Mouse (Mus musculus) CH12.LX (cell line): ENCODE measurements around the gene Ahr. TPM values are rescaled to one million over a fixed set of nuclear protein-coding genes. Genes with fewer than 3 reads are reported as not detected.

ENCODE experiments used
- DNase-seq: peaks from one replicate; pipeline ENCODE4 v3.0.0-alpha.2; 2013; ENCODE audit errors: extremely low read depth
- H3K27ac ChIP-seq: 2 replicates; pipeline ENCODE4 v1.5.1; 2012; ENCODE audit warnings: low read depth, mild to moderate bottlenecking, control low read depth, moderate library complexity; ENCODE audit not compliant: insufficient read depth
- H3K27me3 ChIP-seq: replicated peaks from 2 replicates; pipeline ENCODE3; 2012; ENCODE audit warnings: inconsistent platforms
- H3K36me3 ChIP-seq, 2 experiments: replicated peaks in 1 of 2; 2 replicates each; pipeline versions ENCODE3 to v1.6.1; 2012; ENCODE audit warnings: inconsistent platforms in 1 of 2, low read length in 1 of 2, mild to moderate bottlenecking in 1 of 2, mixed read lengths in 1 of 2, moderate library complexity in 1 of 2; ENCODE audit not compliant: control insufficient read depth in 1 of 2, insufficient read depth in 1 of 2
- H3K4me1 ChIP-seq, 2 experiments: 2 replicates each; pipeline ENCODE4 v1.6.1; 2012; ENCODE audit warnings: inconsistent platforms in 1 of 2, moderate library complexity in 1 of 2; ENCODE audit not compliant: insufficient read depth in 2 of 2, control insufficient read depth in 1 of 2
- H3K4me2 ChIP-seq: 2 replicates; pipeline ENCODE4 v1.6.1; 2012; ENCODE audit warnings: low read depth, mild to moderate bottlenecking, control low read depth; ENCODE audit not compliant: poor library complexity, insufficient read depth, severe bottlenecking
- H3K4me3 ChIP-seq, 3 experiments: fragments of 150-350 bp in 1 of 3; sonication (generic) in 1 of 3; replicated peaks in 1 of 3; 2 replicates each; pipeline versions ENCODE3 to v1.5.1; 2011 to 2012; ENCODE audit warnings: low read depth in 2 of 3, low read length in 2 of 3, mild to moderate bottlenecking in 2 of 3, moderate library complexity in 2 of 3, control low read depth in 1 of 3, improper control_type of control experiment in 1 of 3, inconsistent platforms in 1 of 3, mixed read lengths in 1 of 3; ENCODE audit not compliant: poor library complexity in 1 of 3
- H3K79me2 ChIP-seq: replicated peaks from 2 replicates; pipeline ENCODE4 v1.6.1; 2012; ENCODE audit warnings: mild to moderate bottlenecking, moderate library complexity; ENCODE audit not compliant: control insufficient read depth, poor library complexity, insufficient read depth, severe bottlenecking; ENCODE audit errors: extremely low read depth
- H3K9ac ChIP-seq: 2 replicates; pipeline ENCODE4 v1.6.1; 2012; ENCODE audit warnings: low read depth, mild to moderate bottlenecking, control low read depth, moderate library complexity; ENCODE audit not compliant: insufficient read depth
- H3K9me3 ChIP-seq: replicated peaks from 2 replicates; pipeline ENCODE3; 2012; ENCODE audit warnings: low read length, inconsistent platforms, mixed read lengths
- BHLHE40 ChIP-seq: IDR thresholded peaks from 2 replicates; pipeline ENCODE4 v1.6.1; 2011; ENCODE audit warnings: mild to moderate bottlenecking, low read depth, low read length, improper control_type of control experiment
- CHD1 ChIP-seq: IDR thresholded peaks from 2 replicates; pipeline ENCODE4 v1.6.1; 2012; ENCODE audit warnings: low read depth, low read length, improper control_type of control experiment, inconsistent platforms
- E2F4 ChIP-seq: IDR thresholded peaks from 2 replicates; pipeline ENCODE4 v1.6.1; 2011; ENCODE audit warnings: low read depth, low read length, improper control_type of control experiment; ENCODE audit not compliant: insufficient replicate concordance
- GABPA ChIP-seq: IDR thresholded peaks from 2 replicates; pipeline ENCODE4 v1.6.1; 2012; ENCODE audit warnings: low read depth, low read length, improper control_type of control experiment, inconsistent platforms; ENCODE audit not compliant: insufficient replicate concordance
- JUN ChIP-seq: IDR thresholded peaks from 2 replicates; pipeline ENCODE4 v1.6.1; 2011; ENCODE audit warnings: low read depth, mild to moderate bottlenecking, low read length, improper control_type of control experiment, moderate library complexity; ENCODE audit not compliant: insufficient read depth
- JUND ChIP-seq: conservative IDR thresholded peaks from 2 replicates; pipeline ENCODE4 v1.6.1; 2011; ENCODE audit warnings: low read depth, low read length, improper control_type of control experiment
- MEF2A ChIP-seq: IDR thresholded peaks from 2 replicates; pipeline ENCODE4 v1.6.1; 2014; ENCODE audit warnings: low read depth, mild to moderate bottlenecking, inconsistent platforms, low read length, improper control_type of control experiment, borderline replicate concordance
- MXI1 ChIP-seq: IDR thresholded peaks from 2 replicates; pipeline ENCODE4 v1.6.1; 2011; ENCODE audit warnings: mild to moderate bottlenecking, low read depth, low read length, improper control_type of control experiment
- NRF1 ChIP-seq: IDR thresholded peaks from 2 replicates; pipeline ENCODE4 v1.6.1; 2014; ENCODE audit warnings: low read depth, mild to moderate bottlenecking, inconsistent platforms, low read length, improper control_type of control experiment, moderate library complexity
- PAX5 ChIP-seq: IDR thresholded peaks from 2 replicates; pipeline ENCODE4 v1.6.1; 2012; ENCODE audit warnings: low read length, inconsistent platforms, mixed read lengths
- POLR2AphosphoS2 ChIP-seq: IDR thresholded peaks from 2 replicates; pipeline ENCODE4 v1.6.1; 2011; ENCODE audit warnings: low read depth, low read length, improper control_type of control experiment
- RCOR1 ChIP-seq: conservative IDR thresholded peaks from 2 replicates; pipeline ENCODE4 v1.6.1; 2012; ENCODE audit warnings: low read depth, mild to moderate bottlenecking, inconsistent platforms, low read length, improper control_type of control experiment
- SIN3A ChIP-seq: IDR thresholded peaks from 2 replicates; pipeline ENCODE4 v1.6.1; 2012; ENCODE audit warnings: low read length, improper control_type of control experiment, inconsistent platforms
- TBP ChIP-seq: conservative IDR thresholded peaks from 2 replicates; pipeline ENCODE4 v1.6.1; 2011; ENCODE audit warnings: low read depth, low read length, improper control_type of control experiment
- UBTF ChIP-seq: IDR thresholded peaks from 2 replicates; pipeline ENCODE4 v1.6.1; 2012; ENCODE audit warnings: low read depth, mild to moderate bottlenecking, inconsistent platforms, low read length, improper control_type of control experiment, moderate library complexity
- ZC3H11A ChIP-seq: IDR thresholded peaks from 2 replicates; pipeline ENCODE4 v1.6.1; 2012; ENCODE audit warnings: low read depth, mild to moderate bottlenecking, inconsistent platforms, low read length, improper control_type of control experiment
- ZKSCAN1 ChIP-seq: IDR thresholded peaks from 2 replicates; pipeline ENCODE4 v1.6.1; 2012; ENCODE audit warnings: low read depth, inconsistent platforms, low read length, improper control_type of control experiment, borderline replicate concordance
- dilution Hi-C: fragments of 300-500 bp; cut with MboI; formaldehyde crosslinking; loops from 2 replicates; pipeline ENCODE4 v1.14.3; 2020; ENCODE audit warnings: low sequenced_read_pairs; ENCODE audit not compliant: extremely low pct_unique_long_range_greater_than_20kb, extremely low pct_ligation_motif_present
- in situ Hi-C: fragments of 300-500 bp; cut with MboI; formaldehyde crosslinking; loops from 3 replicates; pipeline ENCODE4 v1.14.3; 2019; ENCODE audit warnings: low sequenced_read_pairs, low pct_ligation_motif_present, low pct_unique_long_range_greater_than_20kb, mixed read lengths
- polyA plus RNA-seq: library from polyadenylated mRNA; unstranded; fragments of >175 nt; gene quantifications from 2 replicates; pipeline ENCODE4 v1.2.1, GENCODE M21; 2012; ENCODE audit warnings: low read depth; ENCODE audit not compliant: insufficient read length
- total RNA-seq, 2 experiments: library from RNA; depleted of rRNA; stranded (reverse); fragments of 300-350 nt in 1 of 2; fragments of >200 nt in 1 of 2; gene quantifications; 2 replicates each; pipeline ENCODE4 v1.2.3; 2012 to 2014

The Ahr gene
- total and polyA plus RNA-seq, 3 experiments: 4.9 to 8.2 (median 7.1) TPM

GRCm38 (mm10) chr12:35522585-35523103 lies 12.2 kb downstream of the Ahr start:
- no peak for TF ChIP-seq BHLHE40
- TF ChIP-seq MEF2A: no peak
- no peak for TF ChIP-seq E2F4
- TF ChIP-seq ZC3H11A: no peak
- TF ChIP-seq JUN: no peak
- TF ChIP-seq JUND: no peak
- TF ChIP-seq NRF1: no peak
- TF ChIP-seq TBP: no peak
- H3K4me3 ChIP-seq: no peak overlapping the region
- in situ Hi-C loops: no loop called here
- no peaks in the 10 kb centered on the region for H3K9me3 ChIP-seq
- peaks cover 3% of the 10 kb centered on the region; the same call in 1 of the 2 replicates for H3K79me2 ChIP-seq
- DNase-seq: no peak
- no peak overlapping the region for H3K9ac ChIP-seq
- no peak overlapping the region for H3K4me2 ChIP-seq
- dilution Hi-C loops: no loop called here
- H3K27ac ChIP-seq: no peak overlapping the region
- H3K36me3 ChIP-seq: peaks cover 25 to 34% of the 10 kb centered on the region in 2 experiments
- H3K4me1 ChIP-seq: no peaks in the 10 kb centered on the region; a peak in 1 of 4 replicates
- H3K27me3 ChIP-seq: no peaks in the 10 kb centered on the region

DNA sequence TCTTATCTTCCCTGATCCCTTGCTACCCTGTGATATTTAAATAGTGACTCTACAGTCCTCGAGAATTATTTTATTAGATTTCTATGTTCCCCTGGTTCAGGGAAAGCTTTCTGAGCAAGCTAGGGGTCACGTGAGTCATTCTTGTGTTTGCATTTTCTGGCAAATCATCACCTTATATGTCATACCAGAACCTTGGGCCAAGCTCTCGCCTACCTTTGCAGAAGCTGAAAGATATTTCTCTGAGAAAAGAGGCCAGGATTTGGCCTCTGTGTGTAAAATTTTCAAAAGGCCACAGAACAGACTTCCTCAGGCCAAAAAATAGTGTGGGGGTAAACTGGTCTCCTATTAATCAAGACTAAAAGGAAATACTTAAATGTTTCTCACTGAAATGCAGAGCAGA lies 19.2 kb downstream of the Ahr start:
- no peaks in the 10 kb centered on the region for H3K27me3 ChIP-seq
- H3K36me3 ChIP-seq: peaks cover 25 to 41% of the 10 kb centered on the region in 2 experiments
- in situ Hi-C loops (no loop called here), dilution Hi-C loops (no loop called here)
- no peak overlapping the region for H3K9ac ChIP-seq
- no peak for DNase-seq
- no peak overlapping the region for H3K4me3 ChIP-seq
- no peaks in the 10 kb centered on the region; a peak in 1 of 4 replicates for H3K4me1 ChIP-seq
- no peaks in the 10 kb centered on the region for H3K9me3 ChIP-seq
- H3K4me2 ChIP-seq: no peak overlapping the region
- TF ChIP-seq ZC3H11A: no peak
- no peak for TF ChIP-seq SIN3A
- no peak for TF ChIP-seq UBTF
- TF ChIP-seq JUND: no peak
- no peak for TF ChIP-seq ZKSCAN1
- no peak for TF ChIP-seq CHD1
- no peak for TF ChIP-seq MXI1
- TF ChIP-seq RCOR1: no peak
- no peak for TF ChIP-seq PAX5
- TF ChIP-seq JUN: no peak
- no peak for TF ChIP-seq E2F4
- no peak for TF ChIP-seq POLR2AphosphoS2
- no peak for TF ChIP-seq GABPA
- no peak for TF ChIP-seq MEF2A
- H3K27ac ChIP-seq: no peak overlapping the region
- H3K79me2 ChIP-seq: no peaks in the 10 kb centered on the region
